Mouse (Mus musculus) heart, embryonic 12.5 days (tissue): Measurements from ENCODE around the gene Chac1. TPM values are rescaled to one million over a fixed set of nuclear protein-coding genes. Genes with fewer than 3 reads are reported as not detected.

Source experiments
- ATAC-seq: fragments of 200-750 bp; cut with Nextera tagmentation; 2 replicates; pipeline ENCODE4 v1.8.0; 2017; ENCODE audit warnings: moderate TSS enrichment, moderate library complexity; ENCODE audit not compliant: insufficient number of reproducible peaks, low FRiP score
- H3K27ac ChIP-seq: fragments of 300-500 bp; sonication (generic); 2 replicates; pipeline ENCODE4 v1.5.1; 2016; ENCODE audit warnings: mild to moderate bottlenecking, moderate library complexity; ENCODE audit not compliant: poor library complexity, severe bottlenecking
- H3K27me3 ChIP-seq: fragments of 300-500 bp; sonication (generic); replicated peaks from 2 replicates; pipeline ENCODE4 v1.6.1; 2016; ENCODE audit warnings: mild to moderate bottlenecking, moderate library complexity
- H3K36me3 ChIP-seq: fragments of 300-500 bp; sonication (generic); 2 replicates; pipeline ENCODE4 v1.6.1; 2016; ENCODE audit warnings: mild to moderate bottlenecking, moderate library complexity
- H3K4me1 ChIP-seq: fragments of 300-500 bp; sonication (generic); replicated peaks from 2 replicates; pipeline ENCODE4 v1.6.1; 2016; ENCODE audit warnings: mild to moderate bottlenecking
- H3K4me2 ChIP-seq: fragments of 300-500 bp; sonication (generic); 2 replicates; pipeline ENCODE4 v1.6.1; 2016; ENCODE audit warnings: mild to moderate bottlenecking, moderate library complexity
- H3K4me3 ChIP-seq: fragments of 300-500 bp; sonication (generic); 2 replicates; pipeline ENCODE4 v1.5.1; 2016; ENCODE audit warnings: mild to moderate bottlenecking
- H3K9ac ChIP-seq: fragments of 300-500 bp; sonication (generic); 2 replicates; pipeline ENCODE4 v1.6.1; 2016; ENCODE audit warnings: mild to moderate bottlenecking, moderate library complexity
- H3K9me3 ChIP-seq: fragments of 300-500 bp; sonication (generic); replicated peaks from 2 replicates; pipeline ENCODE4 v1.6.1; 2016; ENCODE audit warnings: mild to moderate bottlenecking, moderate library complexity
- WGBS: fragments of 180-500 bp; shearing (Covaris S2); methylation state at CpG from one replicate; pipeline ENCODE4 v1.1.7; 2016; 5-methylcytosine and 5-hydroxymethylcytosine counted together
- polyA plus RNA-seq: library from polyadenylated mRNA; unstranded; fragments of >200 nt; fragmentation: Nextera tagmentation; extraction: Ambion mirVana; gene quantifications from 2 replicates; pipeline ENCODE4 v1.2.1, GENCODE M21; 2016

The Chac1 gene
- polyA plus RNA-seq, 1 experiment from 2014 or later = 0.31 TPM

DNA sequence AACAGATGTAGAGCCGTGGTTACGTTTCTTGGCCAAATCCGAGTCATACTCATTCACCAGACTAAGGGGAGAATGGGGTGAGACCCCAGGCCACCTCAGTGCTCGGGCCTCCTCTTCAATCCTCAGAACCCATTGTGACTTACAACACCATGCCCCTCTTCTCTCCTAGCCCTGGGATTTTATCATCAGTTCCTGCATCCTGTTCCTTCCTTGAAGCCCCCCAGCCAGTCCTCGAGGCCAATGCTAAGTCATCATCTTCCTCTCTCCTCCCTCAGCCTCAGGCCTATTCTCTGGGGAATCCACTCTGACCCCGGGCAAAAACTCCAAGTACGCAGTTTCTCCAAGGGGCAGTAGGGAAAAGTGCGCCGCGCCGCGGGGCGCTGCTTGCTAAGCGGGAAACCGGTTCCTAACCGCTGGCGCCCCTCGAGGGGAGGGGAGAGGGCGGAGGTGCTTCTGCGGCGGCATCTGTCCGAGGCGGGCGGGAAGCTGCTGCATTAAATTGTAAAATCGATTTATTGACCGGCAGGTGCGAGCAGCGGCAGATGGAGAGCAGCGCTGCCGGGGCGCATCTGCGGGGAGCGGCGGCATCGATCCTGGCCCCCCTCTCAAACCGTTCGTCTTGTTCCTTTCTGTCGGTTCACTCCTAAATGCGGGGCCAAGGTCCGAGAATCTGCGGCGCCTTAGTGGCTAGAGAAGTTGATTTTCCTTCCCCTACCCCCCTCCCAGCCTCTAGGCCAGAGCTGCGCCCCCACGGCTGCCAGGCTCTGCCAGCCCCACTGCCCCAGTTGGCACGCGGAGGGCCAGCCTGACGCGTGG, 29.1 kb upstream of the Chac1 start:
- no peak for ATAC-seq
- Histone ChIP-seq H3K27ac (no peak overlapping the region), H3K36me3 (no peaks in the 10 kb centered on the region), H3K4me1 (peaks cover 59% of the 10 kb centered on the region), H3K4me2 (peak overlapping the region; percentile 77), H3K9me3 (no peaks in the 10 kb centered on the region), H3K9ac (peak overlapping the region; percentile 61), H3K4me3 (peak overlapping the region; percentile 44), H3K27me3 (peaks cover 72% of the 10 kb centered on the region)
- 4% methylated on average over 48 of the region's 48 CpGs for WGBS

- Histone ChIP-seq H3K9me3 (no peaks in the 10 kb centered on the region), H3K4me2 (peak overlapping the region; percentile 77), H3K36me3 (no peaks in the 10 kb centered on the region), H3K27me3 (peaks cover 78% of the 10 kb centered on the region), H3K4me1 (peaks cover 63% of the 10 kb centered on the region), H3K27ac (no peak overlapping the region), H3K4me3 (peak overlapping the region; percentile 44), H3K9ac (peak overlapping the region; percentile 61)
- 7% methylated on average over 39 of the region's 39 CpGs for WGBS
- ATAC-seq = 0 out of 2 replicates have a peak, but pooled peaks have one; percentile 19
Measured at GRCm38 (mm10) chr2:119322587-119323300, 28.3 kb upstream of the Chac1 start.

DNA sequence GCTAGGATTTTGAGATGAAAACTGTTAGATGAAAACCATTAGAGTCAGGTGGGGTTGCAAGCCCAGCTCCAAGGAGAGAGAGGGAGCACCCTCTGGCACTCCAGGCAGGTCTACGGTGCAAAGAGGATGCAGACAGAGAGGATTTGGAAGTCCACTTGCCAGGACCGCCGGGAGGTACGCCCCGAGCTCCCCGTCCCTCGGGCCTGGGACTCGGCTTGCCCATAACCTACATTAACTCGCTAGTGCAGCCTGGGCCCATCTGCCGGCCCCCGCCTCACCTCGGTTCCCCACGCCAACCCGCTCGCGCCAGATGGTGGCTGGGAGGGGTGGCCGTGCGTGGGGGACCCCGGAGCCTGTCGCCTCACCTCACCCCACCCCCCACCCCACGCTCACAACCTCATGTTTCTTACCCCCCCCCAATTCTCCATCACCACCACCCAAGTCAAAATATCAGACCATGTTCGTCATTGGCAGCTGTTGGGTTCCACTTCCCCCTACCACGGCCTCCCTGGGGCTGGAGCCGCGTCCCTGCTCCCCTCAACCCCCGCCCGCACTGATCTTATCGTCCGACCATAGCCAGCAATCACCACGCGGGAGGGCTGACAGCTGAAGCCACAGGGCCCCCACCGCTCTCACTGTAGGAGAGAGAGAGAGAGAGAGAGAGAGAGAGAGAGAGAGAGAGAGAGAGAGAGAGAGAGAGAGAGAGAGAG, 27.0 kb upstream of the Chac1 start:
- no peaks in the 10 kb centered on the region for H3K9me3 ChIP-seq
- peak overlapping the region; percentile 47; the same call in 1 of the 2 replicates for H3K9ac ChIP-seq
- peak overlapping the region; percentile 85 for H3K4me2 ChIP-seq
- peaks cover 64% of the 10 kb centered on the region for H3K4me1 ChIP-seq
- H3K36me3 ChIP-seq = no peaks in the 10 kb centered on the region
- H3K4me3 ChIP-seq = peak overlapping the region; percentile 57
- ATAC-seq = no peak
- H3K27me3 ChIP-seq = peaks cover 90% of the 10 kb centered on the region
- H3K27ac ChIP-seq = no peak overlapping the region
- 7% methylated on average over 32 of the region's 32 CpGs for WGBS

DNA sequence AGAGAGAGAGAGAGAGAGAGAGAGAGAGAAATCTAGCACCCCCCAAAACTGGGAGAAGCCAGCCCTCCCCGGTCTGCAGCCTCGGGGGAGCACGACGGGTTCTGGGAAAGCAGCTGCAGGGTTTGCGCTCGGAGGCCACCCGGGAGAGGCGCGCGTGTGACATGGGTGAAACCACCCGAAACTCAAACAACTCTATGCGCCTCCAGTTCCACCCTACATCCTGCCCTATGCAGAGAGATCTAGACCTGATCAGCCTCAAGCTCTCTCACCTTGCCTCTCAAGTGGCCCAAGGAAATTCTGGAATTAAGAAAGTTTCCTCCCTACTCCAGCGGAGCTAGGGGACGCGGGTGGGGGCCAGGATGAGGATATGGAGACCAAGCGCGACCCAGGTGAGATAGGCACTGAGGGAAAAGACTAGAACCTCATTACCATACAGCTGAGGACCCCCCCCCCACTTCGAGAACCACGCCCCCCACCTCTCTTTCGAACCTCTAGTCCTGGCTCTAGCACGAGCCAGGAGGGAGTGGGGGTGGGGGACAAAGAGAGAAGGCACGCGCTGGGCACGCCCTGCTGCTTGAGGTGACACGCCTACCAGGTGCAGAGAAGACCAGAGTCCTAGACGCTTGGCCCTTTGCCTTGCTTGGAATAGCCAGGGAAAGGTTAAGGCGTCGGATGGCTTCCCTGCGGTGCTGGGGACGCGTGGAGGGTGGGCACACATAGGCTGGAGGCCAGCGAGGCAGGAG, 26.3 kb upstream of the Chac1 start:
- no peak overlapping the region for H3K27ac ChIP-seq
- H3K27me3 ChIP-seq = peaks cover 93% of the 10 kb centered on the region
- H3K4me1 ChIP-seq = peaks cover 68% of the 10 kb centered on the region
- WGBS = under 1% methylated on average over 32 of the region's 32 CpGs
- H3K9me3 ChIP-seq = no peaks in the 10 kb centered on the region
- no peaks in the 10 kb centered on the region for H3K36me3 ChIP-seq
- H3K4me3 ChIP-seq = peak overlapping the region; percentile 57
- H3K9ac ChIP-seq = peak overlapping the region; percentile 47
- peak; percentile 11; the same call in 1 of the 2 replicates for ATAC-seq
- H3K4me2 ChIP-seq = peak overlapping the region; percentile 85

- Histone ChIP-seq H3K4me3 (peak within 1 kb of the TSS; percentile 57), H3K36me3 (0 out of 2 replicates have a peak, but pooled peaks cover 2% of the 10 kb centered on the region), H3K4me1 (peaks cover 66% of the 10 kb centered on the region), H3K9ac (peak within 1 kb of the TSS; percentile 78), H3K27ac (peak within 1 kb of the TSS; percentile 53), H3K27me3 (peaks cover 98% of the 10 kb centered on the region), H3K4me2 (peak within 1 kb of the TSS; percentile 85), H3K9me3 (no peaks in the 10 kb centered on the region)
- ATAC-seq = peak; percentile 80
- 1% methylated on average over 33 of the region's 33 CpGs for WGBS
Measured at GRCm38 (mm10) chr2:119325568-119326143, 25.4 kb upstream of the Chac1 start, which contains the start of gene Dll4. TSS of gene Dll4 (plus strand) at chr2:119325784.

GRCm38 (mm10) chr2:119326161-119327101, 24.6 kb upstream of the Chac1 start:
- peak overlapping the region; percentile 78 for H3K9ac ChIP-seq

DNA sequence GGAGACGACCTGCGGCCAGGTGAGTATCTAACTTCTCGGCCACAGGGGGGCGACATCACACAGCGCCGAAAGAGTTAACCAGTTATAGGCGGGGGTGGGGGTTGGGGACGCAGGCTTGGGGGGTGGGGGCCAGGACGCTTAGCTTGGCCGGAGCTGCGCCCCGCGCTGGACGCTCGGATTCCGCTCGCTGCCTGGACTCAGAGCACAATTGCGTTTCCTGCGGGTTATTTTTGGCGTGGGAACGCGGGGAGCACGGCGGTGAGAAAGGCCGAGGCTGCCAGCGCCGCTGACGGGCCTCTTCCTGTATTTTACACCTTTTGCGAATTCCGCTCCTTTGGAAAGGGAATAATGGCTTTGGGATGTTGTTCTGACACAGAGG, 23.9 kb upstream of the Chac1 start:
- under 1% methylated on average over 30 of the region's 30 CpGs for WGBS
- H3K9ac ChIP-seq = peak overlapping the region; percentile 78
- peak overlapping the region; percentile 57 for H3K4me3 ChIP-seq
- no peaks in the 10 kb centered on the region for H3K9me3 ChIP-seq
- peaks cover 51% of the 10 kb centered on the region for H3K4me1 ChIP-seq
- H3K27ac ChIP-seq = peak overlapping the region; percentile 53; the same call in 1 of the 2 replicates
- H3K27me3 ChIP-seq = peaks cover 98% of the 10 kb centered on the region
- H3K4me2 ChIP-seq = peak overlapping the region; percentile 85
- 0 out of 2 replicates have a peak, but pooled peaks cover 3% of the 10 kb centered on the region for H3K36me3 ChIP-seq
- ATAC-seq = peak; percentile 45; the same call in 1 of the 2 replicates

More at GRCm38 (mm10) chr2:119326161-119327101, 24.6 kb upstream of the Chac1 start:
- ATAC-seq = no peak
- H3K4me1 ChIP-seq = peaks cover 58% of the 10 kb centered on the region
- peaks cover 98% of the 10 kb centered on the region for H3K27me3 ChIP-seq
- H3K27ac ChIP-seq = peak overlapping the region; percentile 53
- H3K36me3 ChIP-seq = 0 out of 2 replicates have a peak, but pooled peaks cover 3% of the 10 kb centered on the region
- WGBS = under 1% methylated on average over 61 of the region's 61 CpGs
- peak overlapping the region; percentile 57 for H3K4me3 ChIP-seq
- H3K4me2 ChIP-seq = peak overlapping the region; percentile 85
- no peaks in the 10 kb centered on the region for H3K9me3 ChIP-seq

DNA sequence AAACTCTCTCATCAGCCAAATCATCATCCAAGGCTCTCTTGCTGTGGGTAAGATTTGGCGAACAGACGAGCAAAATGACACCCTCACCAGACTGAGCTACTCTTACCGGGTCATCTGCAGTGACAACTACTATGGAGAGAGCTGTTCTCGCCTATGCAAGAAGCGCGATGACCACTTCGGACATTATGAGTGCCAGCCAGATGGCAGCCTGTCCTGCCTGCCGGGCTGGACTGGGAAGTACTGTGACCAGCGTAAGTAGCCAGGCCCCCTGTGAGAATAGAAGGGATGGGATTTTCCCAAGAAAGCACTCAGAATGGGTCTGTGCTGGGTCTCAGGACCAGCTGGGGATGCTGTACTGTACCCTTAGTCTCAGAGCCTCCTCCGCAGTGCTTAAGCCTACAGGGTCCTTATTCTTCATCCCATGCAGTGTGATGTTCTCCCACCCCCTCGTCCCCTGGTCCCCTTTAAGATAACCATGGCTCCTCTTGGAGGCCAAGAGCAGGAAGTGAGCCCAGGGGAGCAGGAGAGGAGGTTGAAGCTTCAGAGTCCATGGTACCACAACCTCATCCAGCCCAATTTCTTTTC, 23.0 kb upstream of the Chac1 start:
- Histone ChIP-seq H3K27ac (no peak overlapping the region), H3K4me1 (peaks cover 42% of the 10 kb centered on the region), H3K36me3 (0 out of 2 replicates have a peak, but pooled peaks cover 3% of the 10 kb centered on the region), H3K9me3 (no peaks in the 10 kb centered on the region), H3K9ac (0 out of 2 replicates have a peak overlapping the region, but pooled peaks have one; percentile 2), H3K4me2 (peak overlapping the region; percentile 85), H3K27me3 (peaks cover 96% of the 10 kb centered on the region), H3K4me3 (peak overlapping the region; percentile 57)
- 18% methylated on average over 11 of the region's 11 CpGs for WGBS
- no peak for ATAC-seq

DNA sequence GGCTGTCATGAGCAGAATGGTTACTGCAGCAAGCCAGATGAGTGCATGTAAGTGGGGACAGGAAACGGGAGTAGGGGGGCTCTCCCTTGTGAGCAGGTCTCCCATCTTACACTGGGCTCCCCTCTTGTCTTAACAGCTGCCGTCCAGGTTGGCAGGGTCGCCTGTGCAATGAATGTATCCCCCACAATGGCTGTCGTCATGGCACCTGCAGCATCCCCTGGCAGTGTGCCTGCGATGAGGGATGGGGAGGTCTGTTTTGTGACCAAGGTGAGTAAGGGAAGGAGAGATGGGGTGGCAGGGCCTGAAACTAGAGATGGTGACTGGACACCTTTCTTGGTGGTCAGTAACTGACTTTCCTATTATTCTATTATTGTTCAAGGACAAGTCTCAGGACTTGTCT, 22.5 kb upstream of the Chac1 start:
- Histone ChIP-seq H3K9me3 (no peaks in the 10 kb centered on the region), H3K27me3 (peaks cover 91% of the 10 kb centered on the region), H3K36me3 (0 out of 2 replicates have a peak, but pooled peaks cover 3% of the 10 kb centered on the region), H3K4me3 (peak overlapping the region; percentile 57), H3K4me2 (peak overlapping the region; percentile 85), H3K9ac (0 out of 2 replicates have a peak overlapping the region, but pooled peaks have one; percentile 14), H3K4me1 (peaks cover 42% of the 10 kb centered on the region), H3K27ac (no peak overlapping the region)
- no peak for ATAC-seq
- 44% methylated on average over 5 of the region's 5 CpGs for WGBS
